Mouse (Mus musculus) thymus, adult 2 months (tissue): ENCODE results near the gene Stx8. TPM values are rescaled to one million over a fixed set of nuclear protein-coding genes. Genes with fewer than 3 reads are reported as not detected.

Source experiments
- DNase-seq: peaks from one replicate; pipeline ENCODE4 v3.0.0; 2021
- H3K27ac ChIP-seq: fragments of 200-500 bp; 2 replicates; pipeline ENCODE4 v1.5.1; 2012; ENCODE audit warnings: low read length, control low read depth; ENCODE audit not compliant: control insufficient read depth, insufficient read depth
- H3K27me3 ChIP-seq: fragments of 200-500 bp; 2 replicates; pipeline ENCODE4 v1.6.1; 2012; ENCODE audit warnings: mild to moderate bottlenecking, low read length, moderate library complexity, mixed read lengths; ENCODE audit not compliant: control insufficient read depth, insufficient read depth
- H3K36me3 ChIP-seq: fragments of 200-500 bp; 2 replicates; pipeline ENCODE4 v1.6.1; 2012; ENCODE audit warnings: mild to moderate bottlenecking, low read length, moderate library complexity; ENCODE audit not compliant: control insufficient read depth, insufficient read depth
- H3K4me1 ChIP-seq: fragments of 200-500 bp; replicated peaks from 2 replicates; pipeline ENCODE4 v1.6.1; 2012; ENCODE audit warnings: low read length; ENCODE audit not compliant: control insufficient read depth, insufficient read depth
- H3K4me3 ChIP-seq: fragments of 200-500 bp; 2 replicates; pipeline ENCODE4 v1.5.1; 2012; ENCODE audit warnings: mild to moderate bottlenecking, low read length, control low read depth, moderate library complexity; ENCODE audit not compliant: control insufficient read depth, insufficient read depth
- CTCF ChIP-seq: fragments of 200-500 bp; IDR thresholded peaks from 2 replicates; pipeline ENCODE4 v1.5.1; 2012; ENCODE audit warnings: mild to moderate bottlenecking, control low read depth, low read length, moderate library complexity, borderline replicate concordance; ENCODE audit not compliant: control insufficient read depth, poor library complexity, insufficient read depth; ENCODE audit errors: extremely low read depth
- POLR2A ChIP-seq: fragments of 200-500 bp; IDR thresholded peaks from 2 replicates; pipeline ENCODE4 v1.6.1; 2012; ENCODE audit warnings: mild to moderate bottlenecking, low read length, control low read depth, moderate library complexity; ENCODE audit not compliant: control insufficient read depth, poor library complexity, insufficient read depth; ENCODE audit errors: extremely low read depth
- WGBS: fragments of 180-500 bp; shearing (Covaris S2); methylation state at CpG from one replicate; pipeline ENCODE4 v1.1.7; 2018; 5-methylcytosine and 5-hydroxymethylcytosine counted together
- polyA plus RNA-seq: library from polyadenylated mRNA; depleted of rRNA; stranded (reverse); fragments of >200 nt; gene quantifications from 2 replicates; pipeline ENCODE4 v1.2.3, GENCODE M21; 2012

Stx8 gene
- polyA plus RNA-seq, 1 experiment = 8.2 TPM

- H3K4me3 ChIP-seq = no peak overlapping the region
- no peaks in the 10 kb centered on the region; the same call in 1 of the 2 replicates for H3K27me3 ChIP-seq
- no peaks in the 10 kb centered on the region for H3K36me3 ChIP-seq
- TF ChIP-seq CTCF = no peak
- TF ChIP-seq POLR2A = no peak
- H3K4me1 ChIP-seq = peaks cover 3% of the 10 kb centered on the region; the same call in 1 of the 2 replicates
- no peak overlapping the region for H3K27ac ChIP-seq
- 44% methylated on average over 3 of the region's 3 CpGs for WGBS
- DNase-seq = no peak
These were observed 17.8 kb upstream of the Stx8 start for GRCm38 (mm10) chr11:67948229-67948628.

GRCm38 (mm10) chr11:67949475-67949874 is 16.5 kb upstream of the Stx8 start:
- 6% methylated on average over 9 of the region's 9 CpGs for WGBS
- no peaks in the 10 kb centered on the region for H3K36me3 ChIP-seq
- no peak overlapping the region for H3K4me3 ChIP-seq
- TF ChIP-seq CTCF = no peak
- TF ChIP-seq POLR2A = no peak
- H3K27ac ChIP-seq = no peak overlapping the region
- peaks cover 3% of the 10 kb centered on the region; the same call in 1 of the 2 replicates for H3K4me1 ChIP-seq
- H3K27me3 ChIP-seq = no peaks in the 10 kb centered on the region; the same call in 1 of the 2 replicates
- no peak for DNase-seq

GRCm38 (mm10) chr11:67953604-67954003 is 12.4 kb upstream of the Stx8 start:
- Histone ChIP-seq H3K36me3 (no peaks in the 10 kb centered on the region), H3K4me3 (no peak overlapping the region), H3K4me1 (peaks cover 3% of the 10 kb centered on the region; the same call in 1 of the 2 replicates), H3K27me3 (no peaks in the 10 kb centered on the region), H3K27ac (no peak overlapping the region)
- no peak for DNase-seq
- 88% methylated on average over 5 of the region's 5 CpGs for WGBS
- no peak for TF ChIP-seq POLR2A
- TF ChIP-seq CTCF = no peak

GRCm38 (mm10) chr11:67954413-67954812 is 11.6 kb upstream of the Stx8 start:
- no peaks in the 10 kb centered on the region for H3K27me3 ChIP-seq
- no peak overlapping the region for H3K4me3 ChIP-seq
- no peak for TF ChIP-seq CTCF
- TF ChIP-seq POLR2A = no peak
- H3K36me3 ChIP-seq = no peaks in the 10 kb centered on the region
- 88% methylated on average over 6 of the region's 6 CpGs for WGBS
- peaks cover 2% of the 10 kb centered on the region; the same call in 1 of the 2 replicates for H3K4me1 ChIP-seq
- no peak for DNase-seq
- H3K27ac ChIP-seq = no peak overlapping the region

- H3K27ac ChIP-seq = no peak overlapping the region
These were observed 1.9 kb upstream of the Stx8 start for GRCm38 (mm10) chr11:67964110-67964509.

GRCm38 (mm10) chr11:67965242-67965883 is 630 bp upstream of the Stx8 start, which contains the start of gene Cfap52:
Cfap52 (minus strand) TSS chr11:67965651.
- TF ChIP-seq CTCF (no peak), POLR2A (no peak)
- H3K4me3 ChIP-seq = peak within 1 kb of the TSS; percentile 98
- peak; percentile 86 for DNase-seq
- peaks cover 7% of the 10 kb centered on the region; the same call in 1 of the 2 replicates for H3K4me1 ChIP-seq
- H3K27me3 ChIP-seq = no peaks in the 10 kb centered on the region
- no peaks in the 10 kb centered on the region for H3K36me3 ChIP-seq
- H3K27ac ChIP-seq = no peak within 1 kb of the TSS
- 15% methylated on average over 15 of the region's 15 CpGs for WGBS

More at GRCm38 (mm10) chr11:67964110-67964509, 1.9 kb upstream of the Stx8 start:
- TF ChIP-seq CTCF (no peak), POLR2A (no peak)
- H3K36me3 ChIP-seq = no peaks in the 10 kb centered on the region
- H3K27me3 ChIP-seq = no peaks in the 10 kb centered on the region
- no peak overlapping the region for H3K4me3 ChIP-seq
- peaks cover 7% of the 10 kb centered on the region; the same call in 1 of the 2 replicates for H3K4me1 ChIP-seq
- no peak for DNase-seq
- 85% methylated on average over 6 of the region's 6 CpGs for WGBS
